Mouse (Mus musculus) spleen, adult 12 weeks (tissue): ENCODE measurements around the gene Ces1g.

Experiments used
- DNase-seq: peaks from one replicate; pipeline ENCODE4 v3.0.0; 2022; ENCODE audit warnings: low spot score

The Ces1g gene

DNA sequence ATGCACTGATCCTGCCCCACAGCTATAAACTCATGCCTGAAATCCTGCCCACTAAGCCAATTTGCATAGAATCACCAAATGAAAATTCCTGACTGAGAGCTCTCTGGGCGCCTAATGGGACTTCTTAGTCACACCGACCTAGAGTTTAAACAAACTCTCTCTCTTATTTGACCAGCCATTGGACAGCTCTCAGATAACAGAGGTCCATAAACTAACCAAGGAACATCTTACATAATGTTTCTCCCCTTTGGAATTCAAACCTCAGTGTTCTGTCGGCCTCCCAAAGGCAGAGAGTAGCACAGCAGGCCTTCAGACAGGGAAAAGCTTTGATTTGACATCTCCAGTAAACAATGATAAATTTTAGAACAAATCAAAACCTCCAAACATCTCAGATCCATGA is at the start of gene Ces1g:
TSS of gene Ces1g (minus strand) at position 102 of the 400 bp plus-strand sequence.
- DNase-seq, result no peak

DNA sequence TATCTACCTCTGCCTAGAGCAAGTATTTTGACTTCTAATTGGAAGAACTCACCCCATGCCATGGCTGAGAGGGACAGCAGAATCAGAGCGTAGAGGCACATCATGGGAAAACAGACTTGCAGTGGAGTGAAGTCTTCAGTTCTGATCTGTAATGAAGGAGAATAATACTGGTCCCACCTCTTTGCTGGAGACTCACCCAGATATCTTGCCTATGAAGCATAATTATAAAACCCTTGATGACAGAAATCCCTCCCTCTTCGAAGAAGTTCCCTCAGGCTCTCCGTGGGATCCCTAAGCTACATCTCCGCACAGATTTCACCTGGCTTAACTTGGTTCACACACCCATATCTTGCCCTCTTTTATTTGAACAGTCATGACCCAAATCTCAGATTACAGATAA is 42.5 kb upstream of the Ces1g start, which contains the start of gene Ces1h:
TSS of gene Ces1h (minus strand) at position 101 of the 400 bp plus-strand sequence.
- DNase-seq, result no peak

GRCm38 (mm10) chr8:93369481-93369880 is 32.4 kb upstream of the Ces1g start:
- no peak for DNase-seq

- no peak for DNase-seq
These were observed 23.0 kb upstream of the Ces1g start for GRCm38 (mm10) chr8:93360113-93360512.

GRCm38 (mm10) chr8:93339531-93339930 is 2.4 kb upstream of the Ces1g start:
- no peak for DNase-seq

DNA sequence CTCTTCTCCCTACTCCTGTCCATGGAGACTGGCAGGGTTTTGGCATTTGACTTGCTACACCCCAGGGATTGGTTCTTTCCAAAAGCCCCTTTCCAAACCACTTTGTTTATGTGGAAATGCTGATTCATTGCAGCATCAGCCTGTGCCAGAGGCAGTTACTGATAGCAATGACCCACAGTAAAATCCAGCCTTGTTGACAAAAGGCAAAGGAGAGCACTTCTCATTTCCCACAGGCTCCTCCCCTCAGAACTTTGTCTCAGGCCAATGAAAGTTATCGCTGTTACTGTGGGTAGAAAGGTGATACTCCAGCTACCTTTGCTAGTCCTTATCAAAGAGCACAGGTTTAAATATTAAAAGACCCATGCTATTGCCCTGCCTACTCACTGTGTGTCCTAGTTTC is 4.4 kb downstream of the Ces1g start:
- DNase-seq, result no peak

- no peak for DNase-seq
These were observed 6.0 kb downstream of the Ces1g start for GRCm38 (mm10) chr8:93331151-93331550.

DNA sequence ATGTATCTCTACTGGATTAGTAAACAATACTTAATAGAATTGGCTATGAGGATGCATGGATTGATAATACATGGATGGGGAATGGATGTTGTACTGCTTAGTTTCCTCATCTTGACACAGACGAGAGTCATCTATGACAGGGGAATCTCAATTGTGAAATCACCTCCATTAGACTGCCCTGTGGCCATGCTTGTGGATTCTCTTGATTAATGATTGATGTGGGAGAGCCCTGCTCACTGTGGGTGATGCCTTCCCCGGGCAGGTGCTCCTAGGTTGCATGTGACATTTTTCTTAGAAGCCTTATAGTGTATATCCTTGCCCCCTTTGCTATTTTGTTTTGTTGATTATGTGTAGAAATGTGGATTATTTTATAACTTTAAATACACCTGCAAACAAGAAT is 12.0 kb downstream of the Ces1g start:
- no peak for DNase-seq

- DNase-seq, result no peak
These were observed 20.1 kb downstream of the Ces1g start for GRCm38 (mm10) chr8:93317031-93317430.

DNA sequence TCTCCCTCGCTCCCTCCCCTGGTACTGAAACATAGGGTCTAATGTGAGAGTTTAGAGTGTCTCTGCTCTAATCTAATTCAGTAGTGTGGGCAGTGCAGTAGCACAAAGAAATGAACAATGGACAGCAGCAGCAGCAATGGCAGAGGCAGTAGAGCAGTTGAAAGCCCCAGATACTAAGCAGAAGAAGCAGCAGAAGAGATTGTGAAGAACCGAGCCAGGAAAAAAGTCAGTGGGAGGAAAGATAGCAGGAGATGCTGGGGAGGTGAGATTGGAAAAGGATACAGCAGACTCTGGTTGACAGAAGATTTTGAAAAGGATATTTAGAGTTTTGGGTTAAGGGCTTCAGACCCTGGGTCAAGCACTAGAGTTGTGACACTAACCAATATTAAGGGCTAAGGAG is 21.6 kb downstream of the Ces1g start:
- no peak for DNase-seq

DNA sequence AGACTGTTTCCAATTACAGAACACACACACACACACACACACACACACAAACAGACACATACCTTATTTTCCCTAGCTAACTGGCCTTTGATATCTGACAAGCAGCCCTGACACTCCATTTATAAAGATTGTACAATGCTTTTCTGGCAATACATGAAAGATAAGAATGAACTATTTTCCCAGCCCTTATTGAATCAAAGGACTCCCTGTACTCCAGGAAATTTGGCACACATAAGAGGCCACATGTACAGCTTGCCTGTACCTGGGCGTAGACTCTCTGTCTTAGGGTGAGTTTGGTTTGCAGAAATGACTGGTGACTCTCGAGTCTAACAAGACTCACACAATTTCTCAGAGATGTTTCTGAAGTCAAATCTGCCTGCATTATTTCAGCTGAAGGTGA is 53.2 kb downstream of the Ces1g start:
- DNase-seq, result no peak

GRCm38 (mm10) chr8:93282349-93282748 is 54.8 kb downstream of the Ces1g start:
- DNase-seq, result no peak

DNA sequence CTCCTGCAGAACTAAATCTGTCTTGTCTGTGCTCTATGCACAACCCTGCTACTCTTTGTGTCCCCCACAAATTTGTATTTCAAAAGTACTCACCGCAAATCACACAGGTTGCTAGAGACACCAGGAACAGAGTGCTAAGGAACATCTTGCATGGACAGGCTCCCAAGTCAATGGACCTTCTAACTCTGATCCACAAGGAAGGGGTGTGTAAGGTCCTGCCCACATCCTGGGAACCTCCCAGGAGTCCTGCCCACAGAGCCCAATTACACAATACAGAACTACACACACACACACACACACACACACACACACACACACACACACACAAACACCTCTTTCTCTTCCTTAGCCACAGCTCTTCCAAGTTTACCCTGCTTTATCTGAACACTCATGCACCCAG is 57.6 kb downstream of the Ces1g start, which contains the start of gene Ces1f:
TSS of gene Ces1f (minus strand) at position 192 of the 400 bp plus-strand sequence.
- DNase-seq, result no peak

- no peak for DNase-seq
These were observed 58.8 kb downstream of the Ces1g start for GRCm38 (mm10) chr8:93278176-93278805.

DNA sequence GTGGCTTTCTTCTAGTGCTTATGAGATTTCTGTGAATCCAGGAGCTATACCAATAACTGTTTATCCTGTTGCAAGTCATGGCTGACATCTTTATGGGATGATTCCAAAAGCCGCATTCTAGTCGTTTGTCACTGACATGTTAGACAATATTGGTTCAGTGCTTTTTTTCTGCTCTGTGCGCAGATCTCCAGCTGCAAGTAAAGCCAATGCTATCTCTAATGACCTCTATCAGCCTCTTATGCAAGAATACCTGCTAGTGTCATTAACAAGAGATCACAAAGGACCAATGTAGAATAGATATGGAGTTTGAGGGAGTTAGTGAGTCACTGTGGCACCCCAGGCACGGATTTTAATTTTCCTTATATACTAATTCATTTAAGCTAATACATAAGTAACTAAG is 62.5 kb downstream of the Ces1g start:
- DNase-seq, result no peak

DNA sequence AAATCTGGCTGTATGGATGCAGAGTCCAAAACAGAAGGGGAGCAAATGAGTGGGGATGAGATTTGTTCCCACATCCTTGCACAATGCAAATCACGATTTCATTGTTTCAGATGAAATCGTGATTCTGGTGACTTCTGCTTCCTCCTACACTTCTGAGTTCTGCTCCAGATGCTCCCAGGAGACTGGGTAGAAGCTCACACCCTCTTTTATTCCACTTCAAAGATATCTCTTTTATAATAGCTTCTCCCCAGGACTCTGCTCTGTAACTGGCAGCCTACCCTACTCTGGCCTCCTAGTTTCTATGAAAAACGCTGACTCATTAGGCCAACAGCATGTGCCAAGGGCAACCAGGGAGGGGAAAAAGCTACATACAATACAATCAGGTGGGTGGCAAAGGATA is 63.8 kb downstream of the Ces1g start:
- no peak for DNase-seq

DNA sequence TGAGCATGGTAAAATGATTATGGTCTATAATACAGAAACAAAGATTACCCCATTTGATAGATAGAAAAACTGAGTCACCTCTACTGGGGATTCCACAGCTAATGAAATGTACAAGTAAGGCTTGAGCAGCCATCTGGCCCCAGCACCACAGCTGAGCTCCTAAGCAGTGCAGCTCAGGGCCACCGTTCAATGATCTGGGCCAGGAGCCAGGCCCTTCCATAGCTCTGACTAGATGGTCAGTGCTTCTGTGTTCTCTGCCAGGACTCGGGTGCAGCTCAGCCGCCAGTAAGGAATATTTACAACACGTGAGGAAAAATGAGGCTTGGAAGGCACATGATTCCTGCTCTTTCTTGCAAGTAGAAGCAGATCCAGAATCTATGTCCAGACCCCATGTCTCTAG is 64.4 kb downstream of the Ces1g start:
- no peak for DNase-seq

DNA sequence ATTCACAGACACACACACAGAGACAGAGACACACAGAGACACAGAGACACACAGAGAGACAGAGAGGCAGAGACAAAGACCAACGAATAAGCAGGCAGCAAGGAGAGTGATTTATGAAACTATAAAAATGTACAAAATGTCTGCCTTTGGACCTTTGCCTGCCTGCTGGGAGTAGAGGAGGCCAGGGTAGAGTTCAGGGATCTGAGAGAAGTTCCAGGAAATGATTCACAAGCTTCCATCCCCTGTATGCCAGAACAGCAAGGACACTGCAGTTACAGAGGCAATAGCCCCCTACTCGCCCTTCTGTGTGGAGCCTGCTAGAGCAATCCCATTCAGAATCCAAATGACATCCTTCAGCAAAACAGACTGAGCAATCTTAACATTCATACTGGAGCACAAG is 75.7 kb downstream of the Ces1g start:
- DNase-seq, result no peak

DNA sequence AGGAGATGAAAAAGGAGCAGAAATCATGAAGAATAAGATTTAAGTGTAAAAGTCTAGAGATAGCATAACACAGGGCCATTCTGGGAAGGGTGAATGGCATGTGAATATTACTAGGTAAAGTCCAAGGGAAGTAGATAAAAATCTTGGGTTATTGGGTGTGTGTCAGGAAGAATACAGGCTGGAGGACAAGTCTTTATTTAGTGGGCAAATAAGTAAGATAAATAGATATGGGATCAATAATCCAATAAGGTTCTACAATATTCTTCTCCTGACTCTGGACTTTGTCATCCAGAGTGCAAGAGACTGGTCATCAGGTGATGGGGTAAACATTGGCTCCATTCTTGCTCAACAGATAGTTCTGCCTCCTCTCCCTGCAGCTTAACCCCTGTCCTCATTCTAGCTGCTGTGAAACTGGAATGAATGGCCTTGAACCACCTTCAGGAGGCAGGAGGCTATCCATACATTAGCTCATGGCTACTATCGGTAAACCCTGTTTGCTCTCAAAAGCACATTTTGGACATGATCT is 84.6 kb downstream of the Ces1g start:
- no peak for DNase-seq
